Mouse (Mus musculus) bone marrow, adult 2 months (tissue): ENCODE results near the gene Ogdh.

Experiments
- CTCF ChIP-seq: fragments of 200-500 bp; IDR thresholded peaks from 2 replicates; pipeline ENCODE4 v1.5.1; 2011; ENCODE audit warnings: low read length, control low read depth; ENCODE audit not compliant: control insufficient read depth, insufficient read depth
- POLR2A ChIP-seq: fragments of 200-500 bp; IDR thresholded peaks from 2 replicates; pipeline ENCODE4 v1.6.1; 2011; ENCODE audit warnings: low read depth, mild to moderate bottlenecking, control low read depth, low read length, borderline replicate concordance; ENCODE audit not compliant: control insufficient read depth

- no peak for TF ChIP-seq CTCF
- no peak for TF ChIP-seq POLR2A
Measured at GRCm38 (mm10) chr11:6282940-6283339, 8.5 kb upstream of the Ogdh start.
